ENCODE assay signal across 14 mouse cellular contexts in the genomic region with DNA sequence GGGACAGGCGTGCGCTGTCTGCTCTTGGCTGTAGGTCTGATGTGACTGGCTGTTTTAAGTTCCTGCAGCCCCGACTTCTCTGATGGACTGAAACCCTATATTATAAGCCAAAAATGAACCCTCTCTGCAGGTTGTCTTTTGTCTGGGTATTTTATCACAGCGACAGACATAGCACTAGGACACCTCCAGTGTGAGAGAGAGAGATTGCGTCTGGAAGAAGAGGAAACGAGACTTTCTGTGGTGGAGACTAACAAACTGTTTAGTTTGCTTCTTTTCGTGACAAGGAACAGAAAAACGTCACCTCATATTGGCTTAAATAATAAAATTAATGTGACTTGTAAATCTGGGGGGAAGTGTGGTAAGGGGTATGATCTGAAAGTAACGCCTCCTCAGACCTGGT.
"Had no signal": no experiment of that assay in that cellular context is flagged by ENCODE, and none has a peak within 500 bp of the region (broad histone marks: within the 10 kb centered on the region; RNA-seq: fewer than 3 reads in every experiment).

No protein-coding gene starts in this region.

- H3K9me3 ChIP-seq: limb, embryonic 10.5 days; liver, embryonic 15.5 days; midbrain, embryonic 10.5 days; neural tube, embryonic 12.5 days had no signal

- H3K27me3 ChIP-seq: neural tube, embryonic 12.5 days had no signal

- H3K27ac ChIP-seq: left cerebral cortex, adult 2 months; limb, embryonic 10.5 days; liver, embryonic 15.5 days; midbrain, embryonic 10.5 days; neural tube, embryonic 12.5 days had no signal

- DNase-seq: kidney, adult 18-20 months; kidney, postnatal 25 days; lung, adult 2 months; lung, postnatal 10 days; midbrain, embryonic 14.5 days; right cerebral cortex, postnatal 14 days; thymus, adult 18-20 months; thymus, postnatal 25 days had no signal

- H3K4me3 ChIP-seq: left cerebral cortex, adult 2 months; limb, embryonic 10.5 days; liver, embryonic 15.5 days; midbrain, embryonic 10.5 days; neural tube, embryonic 12.5 days had no signal

- H3K36me3 ChIP-seq: limb, embryonic 10.5 days; liver, embryonic 15.5 days; midbrain, embryonic 10.5 days; neural tube, embryonic 12.5 days had no signal

- H3K4me2 ChIP-seq: liver, embryonic 11.5 days; liver, embryonic 15.5 days; neural tube, embryonic 12.5 days had no signal

- H3K9ac ChIP-seq: liver, embryonic 15.5 days; neural tube, embryonic 12.5 days had no signal
